Mouse (Mus musculus): ENCODE measurements around the gene Dnaaf5. TPM values are rescaled to one million over a fixed set of nuclear protein-coding genes. Genes with fewer than 3 reads are reported as not detected.

The Dnaaf5 gene
- total RNA-seq, 1 experiment from 2014 or later = 25.3 TPM

DNA sequence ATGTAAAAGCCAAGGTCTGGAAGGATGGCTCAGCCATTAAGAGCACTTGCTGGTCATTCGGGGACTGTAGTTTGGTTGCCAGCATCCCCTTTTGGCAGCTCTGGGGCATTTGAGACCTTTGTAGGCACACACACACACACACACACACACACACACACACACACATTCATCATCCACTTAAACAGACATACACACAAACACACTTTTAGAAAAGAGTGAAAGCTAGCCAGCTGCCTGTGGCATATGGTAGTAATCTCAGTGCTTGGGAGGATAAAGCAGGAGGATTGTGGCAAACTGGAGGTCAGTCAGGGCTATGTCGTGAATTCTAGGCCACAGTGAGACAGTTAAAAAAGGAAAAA, 49.6 kb downstream of the Dnaaf5 start:
- DNase-seq = no peak

DNA sequence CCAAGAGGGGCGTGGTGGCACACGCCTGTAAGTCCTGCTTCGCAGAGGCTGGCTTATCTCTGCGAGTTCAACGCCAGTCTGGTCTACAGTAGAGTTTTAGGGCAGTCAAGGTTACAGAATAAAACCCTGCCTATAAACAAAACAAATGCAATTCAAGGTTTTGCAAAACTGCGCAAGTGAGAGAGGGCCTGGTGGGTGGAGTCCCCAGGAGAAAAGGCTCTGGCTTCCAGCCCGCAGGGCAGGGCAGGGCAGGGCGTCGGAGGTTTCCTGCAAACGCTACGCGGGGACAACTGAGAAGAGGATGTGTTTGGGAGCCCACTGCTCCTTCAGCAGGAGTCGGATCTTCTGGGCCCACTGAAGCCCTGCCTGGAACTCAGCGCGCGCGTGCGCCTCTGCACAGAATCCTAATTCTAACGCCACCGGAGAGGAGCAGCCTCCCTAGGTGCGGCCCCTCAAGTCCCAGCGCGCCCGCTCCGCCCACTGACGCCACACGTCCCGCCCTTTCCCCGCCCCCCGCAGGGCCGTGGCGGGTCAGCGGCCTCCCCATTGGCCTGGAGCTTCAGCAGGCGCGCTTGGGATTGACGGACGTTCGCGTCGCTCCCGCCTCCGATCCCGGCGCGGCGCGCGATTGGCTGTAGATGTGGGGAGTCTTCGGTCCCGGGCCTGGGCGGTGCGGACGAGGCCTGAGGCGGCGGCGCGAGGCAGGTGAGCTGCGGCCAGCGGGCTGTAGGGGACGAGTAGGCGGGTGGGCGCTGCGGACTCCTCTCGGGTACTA, 50.2 kb downstream of the Dnaaf5 start, which contains the start of gene Sun1:
TSS of gene Sun1 (plus strand) at position 643 of the 775 bp plus-strand sequence.
- peak; percentile 99 for DNase-seq

DNA sequence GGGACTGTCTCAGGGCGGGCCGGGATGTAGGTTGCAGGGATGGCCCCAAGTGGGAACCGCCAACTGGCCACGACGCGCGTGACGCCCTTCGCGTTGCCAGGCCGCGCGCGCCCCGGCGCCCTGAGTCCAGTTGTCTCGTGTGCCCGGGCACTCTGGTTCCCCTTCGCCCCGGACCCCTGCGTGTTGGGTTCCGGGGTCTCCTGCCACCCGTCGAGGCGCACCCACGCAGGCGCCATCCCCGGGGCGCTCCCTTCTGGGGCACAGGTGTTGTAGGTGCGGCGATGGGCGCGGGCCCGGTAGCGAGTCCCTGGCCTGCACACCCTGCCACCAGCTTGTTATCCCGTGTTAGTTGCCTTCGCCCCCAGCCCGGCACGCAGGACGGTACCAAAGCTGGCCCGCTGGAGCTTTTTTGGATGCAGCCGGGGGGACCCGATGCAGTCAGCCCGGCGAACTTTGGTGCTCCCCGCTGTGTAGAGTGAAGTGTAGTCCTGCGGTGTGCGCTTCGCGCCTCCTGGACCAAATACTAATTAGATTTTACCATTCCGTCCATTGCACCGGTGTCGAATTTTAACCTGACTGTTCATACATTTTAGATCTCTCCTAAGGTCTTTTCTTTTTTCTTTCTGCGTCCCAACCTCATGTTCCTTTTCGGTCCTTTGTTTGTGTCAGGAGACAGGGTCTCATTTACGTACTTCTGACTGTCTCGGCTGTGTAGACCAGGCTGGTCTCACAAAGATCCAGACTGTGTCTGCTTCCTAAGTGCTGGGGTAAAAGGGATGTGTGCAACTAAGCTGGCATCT, 50.9 kb downstream of the Dnaaf5 start:
- peak; percentile 31 for DNase-seq

DNA sequence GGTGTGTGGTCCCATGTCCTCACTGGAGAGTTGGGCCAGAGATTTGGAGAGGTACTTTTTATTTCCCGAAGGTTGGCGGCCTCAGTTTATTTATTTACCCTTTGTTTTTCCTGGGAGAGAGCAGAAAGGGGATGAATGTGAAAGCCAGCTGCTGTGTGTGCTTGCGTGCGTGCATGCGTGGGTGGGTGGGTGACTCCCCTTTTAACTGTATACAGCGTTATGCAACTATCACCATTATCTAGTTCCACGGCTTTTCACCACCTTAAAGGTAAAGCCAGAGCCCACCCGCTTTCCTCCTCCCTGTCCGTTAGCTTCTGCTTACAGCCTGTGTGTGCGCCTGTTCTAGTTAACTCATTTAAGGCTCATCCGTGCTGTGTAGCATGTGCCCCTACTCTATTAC, 52.1 kb downstream of the Dnaaf5 start:
- no peak for DNase-seq

DNA sequence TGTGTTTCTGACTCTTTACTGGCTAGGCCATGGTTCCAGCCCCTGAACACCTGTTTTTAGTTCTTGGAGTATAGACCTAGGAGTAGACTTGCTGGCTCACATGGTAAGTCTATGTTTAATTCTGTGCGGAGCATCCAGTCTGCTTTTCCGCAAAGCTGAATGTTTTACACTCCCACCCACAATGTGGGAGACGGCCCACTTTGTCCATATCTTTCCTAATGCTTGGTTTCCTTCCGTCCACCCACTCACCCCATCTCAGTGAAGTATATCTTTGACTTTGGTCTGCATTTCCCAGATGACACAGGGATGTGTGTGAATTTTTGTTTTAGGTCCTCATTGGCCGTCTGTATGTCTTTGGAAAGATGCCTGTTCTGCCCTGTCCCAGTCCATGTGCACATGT, 53.3 kb downstream of the Dnaaf5 start:
- no peak for DNase-seq

DNA sequence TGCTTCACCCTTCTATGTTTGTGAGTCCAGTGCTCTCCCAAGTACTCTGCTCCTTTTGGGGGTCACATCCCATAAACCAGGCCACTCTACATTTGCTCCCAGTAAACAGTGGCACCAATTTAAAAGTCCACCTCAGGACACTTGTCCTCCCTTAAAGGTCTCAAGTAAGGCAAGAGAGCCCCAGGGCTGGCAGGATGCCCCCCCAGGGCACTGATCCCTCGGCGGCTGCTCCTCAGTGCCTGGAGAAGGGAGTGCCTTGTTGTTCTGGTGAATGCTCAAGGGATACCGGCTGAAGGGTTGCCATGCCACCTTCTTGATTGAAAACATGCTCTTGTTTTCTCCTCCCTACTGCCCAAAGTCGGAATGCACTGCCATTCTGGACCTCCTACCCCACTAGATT, 56.1 kb downstream of the Dnaaf5 start:
- DNase-seq = no peak

DNA sequence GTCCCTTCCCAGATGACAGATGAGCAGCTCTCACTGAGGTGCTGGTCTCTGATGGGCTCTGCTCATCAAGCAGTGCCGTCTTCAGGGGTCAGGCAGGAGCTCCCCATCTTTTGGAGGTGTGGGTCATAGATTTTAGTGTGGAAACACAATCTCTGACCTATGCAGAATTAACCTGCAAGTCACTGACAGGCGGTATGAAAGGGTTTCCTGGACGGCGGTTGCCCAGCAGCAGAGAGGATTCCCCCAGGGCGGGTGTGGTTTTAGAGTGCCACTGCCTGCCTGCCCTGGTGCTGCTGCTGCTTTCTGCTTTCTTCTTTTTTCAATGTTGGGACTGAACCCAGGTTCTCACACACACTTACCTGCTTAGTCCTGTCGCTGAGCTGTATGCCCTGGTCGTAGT, 56.5 kb downstream of the Dnaaf5 start:
- no peak for DNase-seq

DNA sequence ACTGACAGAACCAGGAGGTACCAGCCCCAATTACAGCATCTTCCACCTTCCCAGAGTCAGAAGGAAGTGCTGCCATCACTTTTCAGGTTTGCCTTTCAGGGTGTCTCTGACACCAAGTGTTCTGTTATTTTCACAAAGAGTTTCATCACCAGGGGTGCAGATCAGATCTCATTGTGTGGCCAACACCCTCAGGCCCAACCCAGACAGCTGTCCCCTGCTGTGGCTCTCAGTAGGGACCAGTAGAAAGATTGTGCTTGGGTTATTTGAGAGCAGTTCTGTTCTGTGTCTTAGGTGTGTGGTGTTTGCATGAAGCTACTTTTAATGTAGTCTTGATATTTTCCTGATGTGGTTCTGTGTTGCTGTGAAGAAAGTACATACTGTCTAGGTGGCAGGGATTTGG, 58.2 kb downstream of the Dnaaf5 start:
- no peak for DNase-seq

DNA sequence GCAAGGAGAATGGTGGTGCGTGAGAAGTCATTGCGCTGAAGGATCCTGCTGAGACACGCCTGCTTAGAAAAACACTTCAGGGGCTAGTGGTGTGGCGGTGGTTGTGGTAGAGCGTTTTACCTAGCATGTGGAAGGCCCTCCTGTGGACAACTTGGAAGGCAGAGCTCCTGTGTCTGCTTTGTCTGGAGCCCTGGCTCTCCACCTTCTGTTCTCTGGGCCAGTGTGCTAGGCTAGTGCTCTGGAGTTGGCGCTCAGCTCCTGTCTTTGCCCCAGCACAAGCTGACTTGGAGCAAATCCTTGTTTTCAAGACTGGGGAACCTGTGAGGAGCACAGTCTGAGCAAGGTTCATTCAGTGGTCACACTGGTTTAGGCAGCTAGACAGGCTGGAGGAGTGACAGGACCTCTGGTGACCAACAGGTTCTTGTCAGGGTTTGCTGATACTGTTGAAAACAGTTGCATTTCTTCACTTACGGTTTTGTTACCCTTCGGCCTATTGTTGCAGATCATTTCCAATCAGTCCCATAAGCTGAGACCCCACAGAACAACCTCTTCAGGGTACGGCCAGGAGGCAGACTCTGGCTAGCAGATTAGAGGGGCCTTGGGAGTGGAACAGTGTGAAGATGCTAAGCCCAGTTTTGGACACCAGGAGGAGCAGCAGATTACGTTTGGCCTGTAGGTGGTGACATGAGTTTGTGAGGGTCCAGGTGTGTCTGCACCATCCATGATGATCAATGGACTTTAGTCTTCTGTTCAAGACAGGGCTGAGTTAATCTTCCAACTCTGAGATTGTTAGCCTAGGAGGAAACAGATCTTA, 59.1 kb downstream of the Dnaaf5 start:
- no peak for DNase-seq

DNA sequence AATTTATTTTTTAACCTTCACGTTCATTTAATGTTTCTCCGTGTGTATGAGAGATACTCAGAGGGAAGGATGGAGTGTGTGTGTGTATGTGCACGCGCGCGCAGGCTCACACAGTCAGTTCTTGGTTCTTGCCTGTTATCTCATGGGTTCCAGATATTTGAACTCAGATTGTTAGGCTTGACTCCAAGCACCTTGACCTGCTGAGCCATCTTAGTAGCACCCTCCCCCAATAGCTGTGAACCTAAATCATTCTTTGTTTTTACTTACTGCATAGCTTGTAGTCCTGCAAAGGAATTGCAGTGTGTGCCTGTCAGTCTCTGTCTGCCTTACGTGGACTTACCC, 59.6 kb downstream of the Dnaaf5 start:
- no peak for DNase-seq

DNA sequence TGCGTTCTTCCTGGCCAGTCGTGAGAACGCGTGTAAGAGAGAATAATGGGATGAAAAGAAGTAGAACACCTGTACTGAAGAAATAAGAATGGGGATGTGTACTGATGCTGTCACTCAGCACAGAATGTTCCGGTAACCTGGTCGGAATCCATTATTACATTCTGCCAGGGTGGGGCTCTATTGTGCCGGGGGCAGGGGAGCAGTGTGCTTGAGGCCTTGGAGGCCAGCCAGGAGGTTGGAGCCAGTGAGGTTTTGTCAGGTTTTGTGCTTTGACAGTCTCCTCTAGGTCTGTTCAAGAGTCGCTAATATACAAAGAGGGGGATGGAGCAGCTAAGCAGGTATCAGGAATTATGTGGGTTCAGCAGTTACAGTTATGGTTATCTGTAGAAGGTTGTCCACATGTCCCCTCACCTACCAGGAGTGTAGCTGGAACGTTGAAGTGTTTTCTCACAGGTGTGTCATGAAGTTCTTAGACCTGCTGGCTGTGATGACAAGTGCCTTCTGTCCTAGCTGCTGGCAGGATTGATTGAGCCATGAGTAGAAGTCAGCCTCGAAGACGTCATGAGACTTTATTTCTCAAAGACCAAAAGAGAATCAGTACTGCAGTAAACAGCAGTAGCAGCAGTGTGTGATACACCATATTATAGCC, 61.8 kb downstream of the Dnaaf5 start:
- no peak for DNase-seq

DNA sequence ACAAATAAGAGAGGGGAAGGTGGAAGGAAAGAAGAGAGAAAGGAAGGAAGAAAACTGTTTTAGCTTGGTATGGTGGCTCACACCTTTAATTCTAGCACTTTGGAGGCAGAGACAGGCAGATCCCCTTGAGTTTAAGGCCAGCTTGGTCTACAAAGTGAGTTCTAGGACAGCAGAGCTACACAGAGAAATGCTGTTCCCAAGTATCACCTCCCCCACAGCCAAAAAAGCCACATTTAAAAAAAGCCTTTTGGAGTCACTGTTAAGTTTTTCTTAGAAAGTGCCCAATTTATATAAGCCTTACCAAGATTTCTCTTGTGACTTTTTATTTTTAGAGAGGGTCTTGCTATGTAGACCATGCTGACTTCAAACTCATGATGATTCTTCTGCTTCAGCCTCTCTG, 64.3 kb downstream of the Dnaaf5 start:
- no peak for DNase-seq

DNA sequence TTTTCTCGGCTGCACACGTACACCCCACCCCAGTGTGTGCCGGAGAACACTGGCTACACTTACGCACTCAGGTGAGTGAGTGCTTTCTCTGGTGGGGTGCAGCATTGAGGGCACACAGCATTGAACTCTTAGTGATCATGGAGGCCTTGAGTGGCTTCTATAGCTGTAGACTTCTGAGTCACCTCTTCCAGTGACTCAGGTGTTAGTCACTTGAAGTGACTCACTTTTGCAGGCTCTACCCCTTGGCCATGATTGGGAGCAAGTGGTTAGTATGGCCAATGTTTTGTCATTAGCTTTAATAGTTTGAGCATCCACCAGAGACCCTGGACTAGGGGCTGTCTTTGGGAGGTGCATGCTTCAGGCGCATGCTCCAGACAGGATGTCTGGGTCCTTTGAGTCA, 65.2 kb downstream of the Dnaaf5 start:
- peak; percentile 44 for DNase-seq

DNA sequence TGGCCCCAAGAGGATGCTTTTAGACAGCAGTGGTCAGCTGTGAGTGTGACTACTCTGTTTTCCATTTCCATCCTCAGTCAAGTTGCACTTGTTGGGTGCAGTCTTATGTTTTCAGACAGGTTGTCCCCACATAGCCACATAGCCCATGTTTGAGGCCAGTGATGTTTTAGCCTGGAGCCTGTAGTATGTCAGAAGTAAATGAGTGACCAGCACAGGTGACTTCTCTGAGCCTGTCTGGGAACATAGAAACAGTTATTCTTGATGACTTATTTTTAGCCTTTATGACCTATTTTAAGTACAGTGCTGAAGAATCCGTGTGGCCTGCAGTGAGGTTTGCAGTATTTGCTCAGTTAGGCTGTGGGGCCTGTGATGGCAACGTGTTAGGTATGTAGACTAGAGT, 66.1 kb downstream of the Dnaaf5 start:
- DNase-seq = no peak

DNA sequence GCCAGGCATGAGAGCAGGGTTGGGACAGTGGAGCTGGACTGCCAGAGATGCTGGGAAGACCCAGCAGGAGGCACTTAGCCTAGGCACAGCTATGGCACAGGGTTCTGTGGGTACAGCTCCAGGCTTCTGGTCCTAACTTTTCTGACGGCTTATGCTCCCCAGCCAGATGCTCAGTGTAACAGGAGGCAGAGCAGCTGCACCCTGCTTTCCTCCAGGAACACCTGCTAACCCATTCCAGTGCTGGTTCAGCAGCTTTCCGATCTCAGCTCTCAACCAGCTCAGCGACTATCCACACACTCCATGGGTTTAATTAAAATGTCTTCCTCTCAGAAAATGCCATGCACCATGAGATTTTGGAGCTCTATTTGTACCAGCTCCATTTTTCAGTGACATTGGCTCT, 66.8 kb downstream of the Dnaaf5 start:
- no peak for DNase-seq

DNA sequence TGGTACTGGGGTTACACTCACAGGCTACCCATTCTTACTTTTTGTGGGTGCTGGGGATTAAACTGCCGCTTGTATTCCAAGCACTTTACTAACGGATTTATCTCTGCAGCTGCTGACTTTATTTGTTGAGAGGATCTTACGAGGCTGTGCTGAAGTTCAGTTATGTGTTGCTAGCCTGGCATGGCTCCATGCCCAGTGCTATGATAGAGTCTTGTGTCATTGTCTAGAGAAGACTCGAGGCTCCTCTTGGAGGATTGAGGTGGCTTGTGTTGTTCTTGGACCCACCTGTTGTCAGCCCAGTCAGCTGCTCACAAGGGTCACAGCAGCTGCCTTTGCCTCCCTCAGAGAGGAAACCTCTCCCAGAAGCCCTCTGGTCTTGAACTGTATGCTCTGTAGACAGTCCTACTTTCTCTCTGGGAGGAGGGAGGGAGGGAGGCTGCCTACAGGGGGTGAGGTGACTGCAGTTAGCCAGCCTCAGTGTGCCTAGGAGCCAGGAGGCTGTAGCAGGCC, 70.0 kb downstream of the Dnaaf5 start:
- no peak for DNase-seq

DNA sequence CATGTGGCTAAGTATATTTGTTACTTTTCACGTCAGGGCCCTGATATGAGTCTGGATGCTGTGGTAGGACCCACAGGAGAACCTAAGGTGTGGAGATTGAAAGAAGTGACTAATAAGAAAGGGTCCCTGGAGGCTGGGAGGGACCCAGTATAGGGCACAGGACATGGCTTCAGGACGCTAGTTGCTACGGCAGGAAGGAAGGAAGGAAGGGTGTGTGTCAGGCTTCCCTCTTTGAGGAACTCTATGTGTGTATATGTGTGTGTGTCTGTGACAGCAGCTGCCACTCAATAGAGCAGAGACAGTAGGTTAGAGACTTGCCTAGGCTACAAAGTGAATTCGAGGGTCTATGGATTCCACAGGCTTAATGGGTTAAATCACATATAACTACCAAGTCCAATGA, 70.6 kb downstream of the Dnaaf5 start:
- no peak for DNase-seq

DNA sequence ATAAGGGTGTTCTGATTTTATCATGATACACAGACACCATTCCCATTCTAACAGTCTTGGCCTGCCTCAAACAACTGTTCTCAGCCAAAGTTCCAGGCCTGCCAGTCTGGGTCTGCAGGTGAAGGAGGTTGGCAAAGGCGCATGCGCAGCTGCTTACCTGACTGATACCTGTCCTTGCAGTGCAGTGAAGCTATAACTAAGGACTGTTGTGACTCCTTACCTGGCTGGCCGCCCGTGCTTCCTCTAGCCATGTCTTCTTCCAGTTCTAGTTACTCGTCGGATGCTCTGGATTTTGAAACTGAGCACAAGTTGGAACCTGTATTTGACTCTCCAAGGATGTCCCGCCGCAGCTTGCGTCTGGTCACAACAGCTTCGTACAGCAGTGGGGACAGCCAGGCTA, 73.3 kb downstream of the Dnaaf5 start:
- DNase-seq = no peak

DNA sequence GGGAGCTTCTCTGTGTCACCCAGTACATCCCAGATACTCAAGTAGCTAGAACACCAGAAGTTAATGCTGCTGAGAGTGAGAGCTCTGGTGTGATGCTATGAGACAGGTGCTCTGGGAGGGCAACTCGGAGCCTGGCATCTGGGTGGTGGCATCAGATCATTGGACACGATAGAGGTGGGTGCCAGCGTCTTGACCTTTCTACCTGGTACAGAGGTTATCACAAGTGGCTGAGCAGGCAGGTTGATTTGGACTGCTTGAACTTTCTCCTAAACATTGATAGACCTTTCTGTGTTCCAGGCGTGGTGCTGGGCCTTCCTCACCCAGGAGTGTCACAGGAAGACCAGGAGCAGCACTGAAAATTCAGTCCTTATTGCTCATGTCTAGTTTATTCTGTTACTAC, 77.2 kb downstream of the Dnaaf5 start:
- DNase-seq = no peak

DNA sequence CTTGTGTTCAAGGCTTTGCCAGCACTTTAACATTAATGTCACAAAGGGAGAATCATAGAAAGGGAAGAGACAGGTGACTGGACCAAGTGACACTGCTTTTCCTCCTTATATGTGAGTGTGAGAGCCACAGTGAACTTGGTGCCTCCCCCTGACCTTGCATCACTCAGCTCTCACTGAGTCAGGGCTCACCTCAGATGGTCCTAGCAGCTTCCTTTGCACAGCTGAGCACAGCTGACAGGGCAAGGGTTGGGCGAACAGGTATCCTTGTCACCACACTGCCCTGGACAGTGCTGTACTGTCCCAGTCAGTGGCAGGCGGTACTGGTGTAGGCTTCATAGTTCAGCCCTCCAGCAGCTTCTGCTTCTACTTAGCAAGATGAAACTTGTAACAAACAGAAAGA, 77.6 kb downstream of the Dnaaf5 start:
- DNase-seq = no peak

DNA sequence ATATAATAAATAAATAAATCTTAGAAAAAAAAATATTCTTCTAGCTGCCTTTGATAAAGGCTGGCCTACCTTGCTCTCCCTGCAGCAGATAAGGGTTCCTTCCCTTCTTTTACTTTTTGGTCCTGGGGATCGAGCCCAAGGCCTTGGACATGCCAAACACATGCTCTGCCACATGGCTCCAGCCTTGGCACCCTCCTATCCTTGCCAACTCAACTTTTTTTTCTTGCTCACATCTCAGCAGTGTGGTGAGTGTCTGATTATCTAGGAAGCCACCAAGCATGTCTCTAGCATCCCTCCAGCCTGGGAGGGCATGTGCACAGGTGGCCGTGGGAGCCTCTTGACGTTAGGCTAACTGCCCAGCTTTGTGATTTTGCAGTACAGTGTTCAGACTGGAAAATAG, 78.3 kb downstream of the Dnaaf5 start:
- DNase-seq = no peak

DNA sequence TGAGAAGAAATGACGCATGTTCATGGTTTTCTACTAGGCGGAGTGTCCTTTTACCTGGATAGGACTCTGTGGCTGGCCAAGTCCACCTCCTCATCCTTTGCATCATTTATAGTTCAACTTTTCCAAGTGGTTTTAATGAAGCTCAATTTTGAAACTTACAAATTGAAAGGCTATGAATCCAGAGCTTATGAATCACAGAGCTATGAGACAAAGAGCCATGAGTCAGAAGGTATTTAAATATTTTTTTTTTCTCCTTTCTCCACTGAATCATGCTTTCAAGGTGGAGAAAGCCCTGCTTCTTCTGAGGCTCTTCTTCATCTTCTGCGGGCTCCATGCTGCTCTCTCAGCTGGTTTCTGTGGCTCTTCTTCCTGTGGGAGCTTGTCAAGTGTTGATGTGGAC, 79.7 kb downstream of the Dnaaf5 start:
- DNase-seq = no peak

Measured in adrenal gland, postnatal 25 days (tissue).